Mouse (Mus musculus) urinary bladder, postnatal 4 days (tissue): ENCODE data around the gene Gm20517.

ENCODE experiments used
- DNase-seq, 2 experiments: peaks; one replicate each; pipeline ENCODE4 v3.0.0; 2021 to 2022; ENCODE audit warnings: low spot score in 2 of 2

The Gm20517 gene

GRCm38 (mm10) chr17:47610849-47611660 lies at the start of gene Gm20517, which contains the start of the genes Bysl and Med20:
Gene Gm20517 (plus strand): TSS chr17:47611589.
Gene Bysl (minus strand): TSS chr17:47611492.
Gene Med20 (plus strand): TSS chr17:47611582.
- DNase-seq = peak; percentile 92 to 97

GRCm38 (mm10) chr17:47562875-47563274 lies 48.5 kb upstream of the Gm20517 start:
- DNase-seq = no peak

GRCm38 (mm10) chr17:47564612-47565011 lies 46.8 kb upstream of the Gm20517 start:
- no peak for DNase-seq

- DNase-seq = no peak
Observed at GRCm38 (mm10) chr17:47566133-47566532, 45.3 kb upstream of the Gm20517 start.

GRCm38 (mm10) chr17:47567271-47567670 lies 44.1 kb upstream of the Gm20517 start:
- DNase-seq = no peak

- no peak for DNase-seq
Observed at GRCm38 (mm10) chr17:47568389-47568788, 43.0 kb upstream of the Gm20517 start.

GRCm38 (mm10) chr17:47568951-47569527 lies 42.4 kb upstream of the Gm20517 start:
- no peak for DNase-seq

- no peak for DNase-seq
Observed at GRCm38 (mm10) chr17:47571621-47572020, 39.8 kb upstream of the Gm20517 start.

GRCm38 (mm10) chr17:47572436-47572835 lies 39.0 kb upstream of the Gm20517 start:
- no peak for DNase-seq

- DNase-seq = no peak
Observed at GRCm38 (mm10) chr17:47574028-47574427, 37.4 kb upstream of the Gm20517 start.

- DNase-seq = peak in 1 of 2 experiments; percentile 31
Observed at GRCm38 (mm10) chr17:47574830-47575229, 36.6 kb upstream of the Gm20517 start.

- no peak for DNase-seq
Observed at GRCm38 (mm10) chr17:47578655-47579054, 32.7 kb upstream of the Gm20517 start.

- no peak for DNase-seq
Observed at GRCm38 (mm10) chr17:47580962-47581361, 30.4 kb upstream of the Gm20517 start.

GRCm38 (mm10) chr17:47588517-47588916 lies 22.9 kb upstream of the Gm20517 start:
- no peak for DNase-seq

- DNase-seq = no peak
Observed at GRCm38 (mm10) chr17:47591073-47591472, 20.3 kb upstream of the Gm20517 start.

- peak; percentile 92 to 98 for DNase-seq
Observed at GRCm38 (mm10) chr17:47593215-47593853, 18.1 kb upstream of the Gm20517 start.

- no peak for DNase-seq
Observed at GRCm38 (mm10) chr17:47593854-47594182, 17.6 kb upstream of the Gm20517 start.

- DNase-seq = peak in 1 of 2 experiments; percentile 32
Observed at GRCm38 (mm10) chr17:47594183-47594968, 17.0 kb upstream of the Gm20517 start.

- no peak for DNase-seq
Observed at GRCm38 (mm10) chr17:47594969-47595247, 16.5 kb upstream of the Gm20517 start.

GRCm38 (mm10) chr17:47595248-47596161 lies 15.9 kb upstream of the Gm20517 start:
- peak; percentile 66 to 74 for DNase-seq
